Mouse (Mus musculus) gastrocnemius, postnatal 14 days (tissue): ENCODE results near the gene Gmppa. TPM values are rescaled to one million over a fixed set of nuclear protein-coding genes. Genes with fewer than 3 reads are reported as not detected.

Experiments
- DNase-seq: peaks from one replicate; pipeline ENCODE4 v3.0.0; 2021; ENCODE audit warnings: mixed read lengths
- intact Hi-C: fragments of 180-260 bp; cut with DNase I; formaldehyde crosslinking; loops from one replicate; pipeline ENCODE4 v1.15.1; 2025; ENCODE audit warnings: low total_unique reads
- total RNA-seq, 2 experiments: library from RNA; stranded (reverse); gene quantifications; 2 replicates each; pipeline ENCODE4 v1.2.3; 2021

Gmppa gene
- total RNA-seq, 2 experiments from 2014 or later: 34.5 to 38.7 TPM

DNA sequence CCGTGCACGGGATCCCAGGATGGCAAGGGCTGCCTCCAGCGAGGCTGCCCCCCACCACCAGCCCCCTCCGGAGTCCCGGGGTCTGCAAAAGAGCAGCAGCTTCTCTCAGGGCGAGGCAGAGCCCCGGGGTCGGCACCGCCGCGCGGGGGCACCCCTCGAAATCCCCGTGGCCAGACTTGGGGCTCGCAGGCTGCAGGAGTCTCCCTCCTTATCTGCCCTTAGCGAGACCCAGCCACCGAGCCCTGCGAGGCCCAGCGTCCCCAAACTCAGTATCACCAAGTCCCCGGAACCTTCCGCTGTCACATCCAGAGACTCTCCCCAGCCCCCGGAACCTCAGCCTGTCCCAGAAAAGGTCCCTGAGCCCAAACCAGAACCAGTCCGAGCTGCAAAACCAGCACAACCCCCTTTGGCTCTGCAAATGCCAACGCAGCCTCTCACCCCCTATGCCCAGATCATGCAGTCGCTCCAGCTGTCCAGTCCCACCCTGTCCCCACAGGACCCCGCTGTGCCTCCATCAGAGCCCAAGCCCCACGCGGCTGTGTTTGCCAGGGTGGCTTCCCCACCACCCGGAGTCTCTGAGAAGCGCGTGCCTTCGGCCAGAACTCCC lies 13.4 kb upstream of the Gmppa start:
- no peak for DNase-seq
- intact Hi-C loops: no loop called here

DNA sequence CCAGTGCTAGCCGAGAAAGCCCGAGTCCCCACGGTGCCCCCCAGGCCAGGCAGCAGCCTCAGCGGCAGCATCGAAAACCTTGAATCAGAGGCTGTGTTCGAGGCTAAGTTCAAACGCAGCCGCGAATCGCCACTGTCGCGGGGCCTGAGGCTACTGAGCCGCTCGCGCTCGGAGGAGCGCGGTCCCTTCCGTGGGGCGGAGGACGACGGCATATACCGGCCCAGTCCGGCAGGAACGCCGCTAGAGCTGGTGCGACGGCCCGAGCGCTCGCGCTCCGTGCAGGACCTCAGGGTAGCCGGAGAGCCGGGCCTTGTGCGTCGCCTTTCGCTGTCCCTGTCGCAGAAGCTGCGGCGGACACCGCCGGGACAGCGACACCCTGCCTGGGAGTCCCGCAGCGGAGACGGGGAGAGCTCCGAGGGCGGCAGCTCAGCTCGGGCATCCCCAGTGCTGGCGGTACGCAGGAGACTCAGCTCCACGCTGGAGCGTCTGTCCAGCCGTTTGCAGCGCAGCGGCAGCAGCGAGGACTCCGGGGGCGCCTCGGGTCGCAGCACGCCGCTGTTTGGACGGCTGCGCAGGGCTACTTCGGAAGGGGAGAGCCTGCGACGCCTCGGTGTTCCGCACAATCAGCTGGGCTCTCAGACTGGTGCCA lies 12.8 kb upstream of the Gmppa start:
- intact Hi-C loops: no loop called here
- no peak for DNase-seq

- intact Hi-C loops: no loop called here
Measured at GRCm38 (mm10) chr1:75423780-75424390, 11.8 kb upstream of the Gmppa start.

DNA sequence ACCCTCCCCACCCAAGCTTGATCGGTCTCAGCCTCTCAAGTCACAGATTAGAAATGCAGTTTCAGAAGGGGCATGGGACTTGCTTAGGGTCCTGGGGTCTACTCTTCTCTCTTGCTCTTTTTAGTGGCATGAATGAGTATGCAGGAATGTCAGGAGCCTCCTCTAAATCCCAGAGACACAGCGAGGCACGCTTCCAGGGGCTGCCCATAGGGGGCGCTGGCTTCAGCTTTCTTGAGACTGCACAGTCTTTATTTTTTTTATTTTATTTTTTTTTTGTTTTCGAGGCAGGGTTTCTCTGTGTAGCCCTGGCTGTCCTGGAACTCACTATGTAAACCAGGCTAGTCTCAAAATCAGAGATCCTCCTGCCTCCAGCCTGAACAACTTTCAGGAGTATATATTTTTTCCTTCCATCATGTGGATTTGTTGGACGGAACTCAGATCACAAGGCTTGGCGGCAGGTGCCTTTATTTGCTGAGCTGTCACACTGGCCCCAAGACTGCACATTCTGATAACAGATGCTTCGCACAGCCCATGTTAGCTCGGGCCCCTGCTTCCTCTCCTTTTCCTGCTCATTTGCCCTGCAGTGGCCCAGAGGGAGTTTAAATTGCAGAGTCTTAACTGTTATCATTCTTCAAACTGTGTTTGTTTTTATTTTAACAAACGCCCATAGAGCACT lies 9.8 kb upstream of the Gmppa start:
- intact Hi-C loops: no loop called here
- DNase-seq: no peak

More at GRCm38 (mm10) chr1:75423780-75424390, 11.8 kb upstream of the Gmppa start:
- DNase-seq: no peak

GRCm38 (mm10) chr1:75438782-75439181 lies 3.1 kb downstream of the Gmppa start:
- intact Hi-C loops: no loop called here
- DNase-seq: no peak

DNA sequence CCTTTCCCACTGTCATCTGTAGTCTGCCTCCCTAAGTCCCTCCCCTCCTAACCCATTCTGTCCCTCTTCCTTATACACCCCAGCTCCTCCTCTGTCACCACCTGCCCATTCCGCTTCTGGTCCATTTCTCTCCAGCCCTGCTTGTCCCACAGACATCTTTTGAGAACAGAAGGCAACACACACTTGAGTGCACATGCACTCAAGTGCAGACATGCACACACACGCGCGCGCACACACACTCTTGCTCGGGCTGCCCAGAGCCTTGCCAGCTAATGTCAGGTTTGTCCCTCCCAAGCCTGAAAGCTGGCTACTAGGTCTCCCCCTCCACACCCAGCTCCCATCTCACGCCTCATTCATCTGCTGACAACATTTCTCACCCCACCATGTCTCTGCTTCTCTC lies 4.9 kb downstream of the Gmppa start:
- DNase-seq: no peak
- intact Hi-C loops: no loop called here

- intact Hi-C loops: no loop called here
- DNase-seq: no peak
Measured at GRCm38 (mm10) chr1:75441471-75441996, 5.8 kb downstream of the Gmppa start.

GRCm38 (mm10) chr1:75442171-75442570 lies 6.4 kb downstream of the Gmppa start:
- intact Hi-C loops: no loop called here

GRCm38 (mm10) chr1:75442811-75443210 lies 7.1 kb downstream of the Gmppa start:
- intact Hi-C loops: no loop called here
- no peak for DNase-seq

More at GRCm38 (mm10) chr1:75442171-75442570, 6.4 kb downstream of the Gmppa start:
- no peak for DNase-seq

DNA sequence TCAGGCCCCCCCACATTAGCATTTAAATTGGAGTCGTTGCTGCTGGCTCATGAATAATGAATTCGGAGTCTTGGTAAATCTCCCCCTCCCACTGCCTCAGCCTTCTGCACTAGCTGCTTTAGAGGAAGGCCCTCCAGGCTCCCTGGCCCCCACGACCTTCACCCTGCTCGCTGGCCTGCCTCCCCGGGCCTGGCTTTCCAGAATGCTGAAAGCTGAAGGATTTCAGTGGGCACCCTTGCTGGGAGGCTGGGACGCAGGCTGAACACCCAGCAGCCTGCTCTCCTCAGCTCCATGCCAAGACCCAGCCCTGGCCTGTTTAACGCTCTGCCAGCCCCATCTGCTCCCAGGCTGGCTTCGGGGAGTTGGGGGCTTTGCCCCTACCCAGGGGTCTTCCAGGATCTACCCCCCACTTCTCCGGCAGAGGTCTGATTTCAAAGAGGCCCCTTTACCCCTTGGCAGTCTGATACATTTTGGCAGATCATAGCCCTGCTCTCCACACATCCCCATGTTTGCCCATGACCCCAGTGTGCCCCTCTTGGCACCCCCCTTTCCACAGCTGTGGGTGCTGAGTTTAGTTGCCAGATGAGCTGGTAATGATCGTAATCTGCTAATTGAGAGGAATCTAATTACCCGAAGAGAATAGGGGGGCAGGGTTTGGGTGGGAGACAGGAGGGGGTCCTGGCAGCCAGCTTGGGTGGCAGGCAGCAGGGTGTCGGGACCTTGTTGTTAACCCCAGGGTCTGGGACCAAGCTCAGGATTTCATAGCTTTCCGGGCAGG lies 7.7 kb downstream of the Gmppa start:
- intact Hi-C loops: loop anchor here (2.0 kb wide), 1 partner anchor 23 kb away; no protein-coding TSS in a partner anchor
- no peak for DNase-seq

DNA sequence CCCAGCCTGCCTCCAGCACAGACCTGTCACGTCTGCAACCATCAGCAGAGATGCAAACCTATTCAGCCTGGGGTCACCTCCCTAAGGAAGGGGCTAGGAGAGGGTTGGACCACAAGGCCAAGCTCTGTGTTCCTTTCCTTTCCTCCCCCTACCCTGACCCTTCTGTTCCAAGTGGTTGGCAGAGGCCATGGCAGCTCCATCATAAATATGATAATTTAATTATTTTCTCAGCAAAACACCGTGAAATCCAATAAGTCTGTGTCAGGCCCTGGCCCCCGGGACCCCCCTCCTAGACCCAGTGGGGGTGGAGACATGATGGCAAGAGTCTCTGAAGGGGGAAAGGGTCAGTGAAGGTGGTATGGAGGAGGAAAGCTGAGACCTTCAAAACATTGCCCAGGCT lies 8.5 kb downstream of the Gmppa start:
- intact Hi-C loops: loop anchor here (2.0 kb wide), 1 partner anchor 23 kb away; no protein-coding TSS in a partner anchor
- no peak for DNase-seq

DNA sequence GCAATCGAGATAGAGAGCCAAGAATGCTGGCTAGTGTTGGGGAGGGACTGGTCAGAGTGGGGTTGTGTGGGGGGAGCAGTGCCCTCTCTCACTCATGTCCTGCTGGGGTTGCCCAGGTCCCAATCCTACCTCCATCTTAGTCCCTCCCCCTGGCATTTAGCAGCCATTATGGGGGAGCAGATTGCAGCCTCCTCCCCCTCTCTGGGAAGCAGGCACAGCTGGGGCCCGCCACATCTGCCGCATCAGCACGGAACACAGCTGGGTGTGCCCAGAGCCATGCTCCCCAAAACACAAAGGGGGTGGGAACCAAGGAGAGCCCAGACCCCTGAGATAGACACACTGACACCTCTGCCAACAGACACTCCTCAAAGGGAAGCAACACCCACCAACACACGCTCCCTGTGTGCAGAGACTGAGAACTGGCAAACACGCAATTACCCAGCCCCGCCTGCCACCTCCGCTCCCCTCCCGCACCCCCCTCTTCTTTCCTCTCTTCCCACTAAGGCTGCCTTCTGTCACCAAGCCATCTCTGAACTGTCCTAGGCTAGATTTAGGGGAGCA lies 9.5 kb downstream of the Gmppa start:
- no peak for DNase-seq
- intact Hi-C loops: loop anchor here (2.0 kb wide), 1 partner anchor 22 kb away; no protein-coding TSS in a partner anchor

DNA sequence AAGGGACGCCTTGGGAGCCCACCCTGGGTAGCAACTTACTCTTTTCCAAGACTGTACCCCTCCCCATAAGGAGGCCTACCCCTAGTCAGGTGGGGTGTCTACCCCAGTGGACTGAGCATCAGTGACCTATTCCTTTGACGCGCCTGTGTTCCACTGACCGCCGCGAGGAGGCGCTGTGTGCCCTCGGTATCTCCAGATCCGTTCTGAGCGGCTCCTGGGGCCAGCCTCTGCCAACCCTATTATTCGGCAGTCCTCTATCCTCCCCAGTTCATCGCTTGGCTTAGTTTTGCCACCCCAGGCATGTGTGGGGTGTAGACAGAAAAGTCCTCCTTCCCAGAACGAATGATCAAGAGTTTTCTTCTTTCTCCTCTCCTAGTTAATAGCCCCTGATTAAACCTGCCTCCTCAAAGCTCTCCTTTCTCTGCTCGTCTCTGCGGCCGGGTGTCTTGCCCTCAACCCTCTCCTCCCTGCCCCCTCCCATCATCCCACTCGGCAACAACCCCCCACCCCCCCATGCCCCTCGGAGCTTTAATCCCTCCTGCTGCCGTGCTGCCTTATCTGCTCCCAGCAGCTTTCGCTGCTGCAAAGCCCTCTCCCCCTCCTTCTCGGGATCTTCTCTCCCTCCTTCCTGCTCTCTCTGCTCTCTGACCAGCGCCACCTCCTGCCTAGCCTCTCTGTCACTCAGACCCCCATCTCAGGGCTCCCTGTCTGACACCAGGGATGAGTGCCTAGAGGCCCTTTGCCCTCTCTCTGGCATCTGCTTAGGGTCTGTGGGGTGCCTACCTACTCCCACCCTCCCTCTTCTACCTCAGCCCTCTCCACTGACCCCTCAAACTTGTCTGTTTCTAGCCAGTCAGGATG lies 10.3 kb downstream of the Gmppa start:
- peak; percentile 83 for DNase-seq
- intact Hi-C loops: loop anchor here (2.0 kb wide), 1 partner anchor 21 kb away; no protein-coding TSS in a partner anchor

DNA sequence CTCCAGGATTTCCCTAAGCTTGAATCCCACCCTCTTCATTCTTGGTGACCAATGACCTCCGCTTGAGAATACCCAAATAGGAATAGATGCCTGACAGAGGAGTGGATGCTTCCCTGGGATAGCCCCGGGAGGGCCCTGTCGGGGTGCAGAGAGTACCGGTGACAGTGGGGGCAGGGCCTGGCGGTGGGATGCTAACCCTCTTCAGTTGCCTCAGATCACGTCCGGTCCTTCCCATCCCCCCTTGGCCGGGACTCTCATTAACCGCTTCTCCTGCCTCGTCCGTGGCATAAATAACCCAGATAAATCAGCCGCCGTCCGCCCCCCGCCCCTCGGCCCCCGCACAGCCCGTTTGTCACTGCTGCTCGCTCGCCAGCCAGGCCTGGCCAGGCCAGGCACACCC lies 10.9 kb downstream of the Gmppa start:
- no peak for DNase-seq
- intact Hi-C loops: no loop called here

GRCm38 (mm10) chr1:75447265-75448051 lies 11.7 kb downstream of the Gmppa start:
- intact Hi-C loops: no loop called here
- no peak for DNase-seq

DNA sequence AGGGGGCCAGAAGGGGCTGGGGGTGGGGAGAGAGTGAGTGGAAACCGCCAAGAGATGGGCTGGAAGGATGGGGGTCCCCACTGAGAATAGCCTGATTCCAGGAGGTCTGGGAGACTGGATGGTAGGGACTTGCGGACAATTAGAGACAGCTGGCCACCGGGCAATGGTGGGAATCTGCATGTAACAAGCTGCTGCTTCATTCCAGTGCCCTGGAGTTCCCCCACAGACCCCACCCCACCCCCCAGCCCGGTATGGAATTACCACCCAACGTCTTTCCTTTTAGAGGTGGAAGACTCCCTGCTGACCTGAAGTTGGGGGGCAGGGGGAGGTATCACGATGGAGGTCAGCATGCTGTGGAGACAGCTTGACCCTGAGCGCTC lies 12.3 kb downstream of the Gmppa start:
- intact Hi-C loops: no loop called here
- DNase-seq: no peak

DNA sequence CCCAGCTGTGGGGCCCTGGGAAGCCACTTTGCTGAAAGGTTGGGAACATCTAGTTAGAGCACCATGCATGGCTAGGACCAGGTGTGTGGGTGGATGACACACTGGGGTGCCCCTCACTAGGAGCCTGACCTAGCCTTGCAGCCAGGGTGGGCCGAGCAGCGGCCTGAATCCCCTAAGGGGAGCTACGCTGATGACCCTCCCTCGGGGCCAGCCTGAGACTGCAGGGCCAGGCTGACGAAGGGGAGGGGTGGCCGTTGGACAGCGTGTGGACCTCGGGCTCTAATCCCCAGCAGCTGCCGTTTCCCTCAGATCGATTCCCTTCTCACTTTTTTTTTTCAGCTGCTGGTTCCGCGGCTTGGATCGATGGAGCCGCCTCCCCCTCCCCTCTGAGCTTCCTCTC lies 13.2 kb downstream of the Gmppa start:
- no peak for DNase-seq
- intact Hi-C loops: no loop called here
